Mouse (Mus musculus): ENCODE data around the gene Urm1. TPM values are rescaled to one million over a fixed set of nuclear protein-coding genes. Genes with fewer than 3 reads are reported as not detected.
"Not testable (repeated sequence)": the region's sequence is repeated elsewhere in the genome, so short reads cannot be mapped to it uniquely, and the experiment has no call there.

Urm1 gene
- total RNA-seq, 2 experiments from 2014 or later: 4.6 to 26.8 TPM

DNA sequence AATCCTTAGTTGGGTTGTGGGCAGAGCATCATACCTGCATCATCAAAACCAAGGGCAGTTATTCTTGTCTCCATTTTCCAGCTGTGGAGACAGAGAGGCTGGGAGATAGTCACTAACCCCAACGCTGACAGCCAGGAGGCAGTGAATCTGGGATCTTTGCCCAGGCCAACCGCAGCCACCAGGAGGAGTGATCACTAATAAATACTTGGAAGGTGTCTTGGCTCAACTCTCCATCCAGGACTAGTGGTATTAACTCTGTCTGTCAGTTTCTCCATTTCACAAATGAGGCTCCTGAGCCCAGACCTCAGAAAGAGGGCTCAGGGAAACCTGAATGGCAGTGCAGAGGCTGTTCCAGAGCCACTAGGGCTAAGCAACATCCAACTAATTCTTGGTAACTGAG is 37.5 kb downstream of the Urm1 start:
- no peak for ATAC-seq (replicated peaks; ENCODE audit: low FRiP score, poor library complexity, severe bottlenecking)

DNA sequence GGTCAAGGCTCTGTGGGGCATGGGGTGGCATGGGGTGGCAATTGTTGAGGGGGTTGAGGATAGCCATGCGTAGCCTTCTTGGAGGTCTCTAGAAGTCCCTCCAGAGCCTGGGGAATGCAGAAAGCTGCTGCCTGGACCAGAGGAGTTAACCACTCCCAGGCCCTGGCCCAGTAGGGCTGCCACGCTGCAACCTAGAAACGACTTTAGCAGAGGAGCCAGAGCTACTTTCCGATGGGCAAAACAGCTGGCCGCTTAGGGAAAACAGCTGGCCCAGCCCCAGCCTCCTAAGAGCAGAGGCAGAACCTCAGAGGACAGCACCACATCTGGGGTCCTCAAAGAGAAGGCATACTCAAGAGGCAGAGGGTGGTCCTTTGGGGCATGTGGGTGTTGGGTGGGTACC is 38.1 kb downstream of the Urm1 start:
- no peak for ATAC-seq (replicated peaks; ENCODE audit: low FRiP score, poor library complexity, severe bottlenecking)

DNA sequence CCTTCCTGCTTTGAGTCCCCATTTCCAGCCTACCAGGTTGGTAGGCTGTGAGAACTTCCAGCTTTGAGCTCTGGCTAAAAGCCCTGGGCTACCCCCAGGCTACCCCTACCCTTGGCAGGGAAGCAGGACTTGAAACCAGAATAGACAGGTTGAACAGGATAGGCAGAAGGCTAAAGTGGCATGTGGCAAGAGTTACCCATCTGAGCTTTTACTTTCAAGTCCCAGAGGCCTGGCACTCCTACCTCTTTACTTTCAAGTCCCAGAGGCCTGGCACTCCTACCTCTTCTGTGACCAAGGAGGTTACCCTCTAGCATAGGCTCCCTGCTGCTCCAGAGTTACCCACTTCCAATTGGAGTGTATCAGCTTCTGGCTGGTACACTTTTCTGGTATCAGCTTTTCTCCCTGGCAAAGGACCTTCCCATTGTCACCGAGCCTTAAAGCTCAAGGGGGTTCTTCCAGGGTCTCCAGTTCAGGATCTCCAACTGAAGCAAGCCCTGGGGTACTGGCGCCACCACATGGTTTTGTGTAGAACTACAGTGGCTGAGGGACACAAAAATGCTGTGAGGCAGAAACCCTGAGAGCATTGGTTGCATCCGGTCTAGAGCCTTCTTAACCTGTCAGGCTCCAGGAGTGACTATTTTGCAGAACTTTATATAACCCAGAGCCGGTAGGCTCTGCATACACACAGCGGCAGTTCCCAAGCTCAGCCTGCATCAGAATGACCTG is 39.0 kb downstream of the Urm1 start:
- ATAC-seq (replicated peaks; ENCODE audit: low FRiP score, poor library complexity, severe bottlenecking): no peak

DNA sequence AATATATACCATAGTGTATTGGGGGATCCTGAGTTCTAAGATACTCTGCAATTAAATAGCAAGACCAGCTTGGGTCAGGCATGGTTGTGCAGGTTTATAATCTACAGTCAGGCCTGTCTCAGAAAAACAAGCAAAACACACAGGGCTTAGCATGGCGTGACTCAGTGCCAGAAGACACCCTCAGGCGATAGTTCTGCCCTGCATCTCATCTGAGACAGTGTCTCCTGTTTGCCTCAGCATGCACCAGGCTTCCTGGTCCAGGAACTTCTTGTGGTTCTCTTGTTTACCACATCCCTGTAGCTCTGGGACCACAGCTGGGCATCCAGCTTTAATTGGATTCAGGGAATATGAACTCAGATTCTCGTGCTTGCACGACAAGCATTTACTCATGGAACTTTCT is 45.2 kb downstream of the Urm1 start:
- ATAC-seq (replicated peaks; ENCODE audit: low FRiP score, poor library complexity, severe bottlenecking): no peak

DNA sequence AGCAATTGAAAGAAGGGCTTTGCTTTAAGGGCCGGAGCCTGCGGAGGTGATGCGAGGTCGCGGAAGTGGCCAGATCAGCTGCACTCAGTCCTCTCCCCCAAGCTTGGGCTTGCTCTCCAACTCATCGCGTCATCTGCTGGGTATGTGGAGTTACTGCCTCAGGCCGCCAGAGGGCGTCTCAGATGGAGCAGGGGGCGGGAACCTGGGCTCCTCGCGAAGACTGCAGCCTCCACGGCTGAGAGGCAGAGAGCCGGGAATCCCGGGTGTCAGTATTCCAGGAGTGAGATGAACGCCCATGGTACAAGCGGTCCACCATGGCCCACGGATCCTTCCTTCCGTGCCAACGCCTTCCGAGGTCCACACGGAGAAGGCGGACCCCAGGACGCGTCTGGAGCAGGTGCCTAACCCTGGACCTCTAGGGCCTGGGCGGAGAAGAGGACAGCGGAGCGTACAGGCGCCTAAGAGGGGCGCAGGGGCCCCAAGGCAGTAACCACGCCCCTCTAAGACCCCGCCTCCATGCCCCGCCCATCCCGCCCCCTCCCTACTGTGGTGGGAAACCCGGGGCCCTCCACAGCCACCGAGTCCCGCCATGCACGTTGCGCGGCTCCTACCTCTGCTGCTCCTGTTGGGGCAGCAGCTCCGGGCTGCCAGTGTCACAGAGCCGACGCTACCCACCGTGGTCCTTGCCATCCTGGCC is 49.2 kb downstream of the Urm1 start, which contains the start of gene Cercam:
Cercam (plus strand) TSS at position 216 of the 697 bp plus-strand sequence.
- ATAC-seq (replicated peaks; ENCODE audit: low FRiP score, poor library complexity, severe bottlenecking): peak; percentile 74

DNA sequence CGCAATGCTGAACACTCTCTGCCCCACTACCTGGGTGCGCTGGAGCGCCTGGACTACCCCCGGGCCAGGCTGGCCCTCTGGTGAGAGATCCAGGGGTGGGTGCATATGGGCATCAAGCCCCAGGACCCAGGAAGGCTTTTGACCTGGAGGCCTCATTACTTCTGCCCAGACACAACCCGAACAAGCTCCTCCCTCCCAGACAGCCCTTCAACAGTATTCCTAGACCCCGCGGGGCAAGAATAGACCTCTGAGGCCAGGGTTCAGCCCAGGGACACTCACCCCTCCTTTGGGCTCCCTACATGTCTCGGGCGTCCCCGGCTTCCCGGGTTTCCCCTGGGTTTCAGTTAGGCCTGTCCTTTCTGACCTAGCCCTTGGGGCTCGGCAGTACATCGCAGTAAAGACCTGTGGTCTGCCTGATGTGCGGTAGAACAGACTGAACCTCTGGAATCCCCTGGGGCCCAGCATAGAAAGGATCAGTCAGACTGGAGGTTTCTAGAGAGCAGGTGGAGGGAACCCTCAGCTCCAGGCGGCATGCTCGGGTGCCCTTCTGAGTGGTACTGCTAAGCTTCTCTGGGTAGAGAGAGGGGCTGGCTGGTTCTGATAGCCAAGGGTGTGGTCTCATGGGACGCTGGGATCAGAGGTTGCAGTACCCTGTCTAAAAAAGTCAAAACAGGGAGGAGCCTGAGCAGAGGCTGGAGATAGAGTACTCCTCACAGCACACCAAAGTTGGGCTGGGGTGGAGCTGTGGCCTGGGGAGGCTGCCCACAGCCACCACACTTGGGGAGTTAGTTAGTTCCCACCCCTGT is 50.0 kb downstream of the Urm1 start:
- peak; percentile 84 for ATAC-seq (replicated peaks; ENCODE audit: low FRiP score, poor library complexity, severe bottlenecking)

DNA sequence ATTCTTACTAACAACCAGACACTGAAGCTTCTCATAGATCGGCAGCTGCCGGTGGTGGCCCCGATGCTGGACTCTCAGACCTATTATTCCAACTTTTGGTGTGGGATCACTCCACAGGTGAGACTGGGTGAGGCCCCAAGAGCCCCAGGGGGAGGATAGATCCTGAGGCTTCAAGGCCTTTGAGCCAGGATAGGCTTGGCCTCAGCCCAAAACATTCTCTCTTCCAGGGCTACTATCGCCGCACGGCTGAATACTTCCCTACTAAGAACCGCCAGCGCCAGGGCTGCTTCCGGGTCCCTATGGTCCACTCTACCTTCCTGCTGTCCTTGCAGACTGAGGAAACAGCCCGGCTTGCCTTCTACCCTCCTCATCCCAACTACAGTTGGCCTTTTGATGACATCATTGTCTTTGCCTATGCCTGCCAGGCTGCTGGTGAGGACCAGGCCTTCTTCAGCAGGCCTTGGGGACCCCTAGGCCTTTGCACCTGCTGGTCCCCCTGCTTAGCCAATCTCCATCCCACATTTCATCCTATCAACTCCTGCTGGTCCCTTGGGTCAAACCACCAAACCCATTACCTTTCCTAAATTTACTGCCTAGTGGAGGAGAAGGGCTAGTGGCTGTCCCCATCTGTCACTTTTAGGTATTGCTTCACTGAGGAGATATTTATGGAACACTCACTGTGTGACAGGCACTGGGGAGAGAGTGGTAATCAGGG is 52.9 kb downstream of the Urm1 start:
- ATAC-seq (replicated peaks; ENCODE audit: low FRiP score, poor library complexity, severe bottlenecking): no peak

DNA sequence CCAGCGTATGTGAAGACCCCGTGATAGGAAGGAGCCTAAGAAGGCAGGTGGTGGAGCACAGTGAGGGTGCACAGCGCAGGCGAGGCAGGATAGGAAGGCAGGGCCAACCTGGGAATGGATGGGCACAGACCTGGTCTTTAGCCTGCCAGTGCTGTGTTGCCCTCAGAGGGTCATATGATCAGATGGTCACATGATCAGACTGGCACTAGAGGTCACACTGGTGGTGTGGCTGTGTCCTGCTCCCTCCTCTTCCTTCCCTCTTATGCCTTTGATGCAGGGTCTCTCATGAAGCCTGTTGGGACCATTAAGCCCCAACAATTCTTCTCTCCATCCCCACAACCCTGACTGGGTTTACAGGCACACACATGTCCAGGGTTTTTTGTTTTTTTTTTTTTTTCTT is 53.9 kb downstream of the Urm1 start:
- no peak for ATAC-seq (replicated peaks; ENCODE audit: low FRiP score, poor library complexity, severe bottlenecking)

DNA sequence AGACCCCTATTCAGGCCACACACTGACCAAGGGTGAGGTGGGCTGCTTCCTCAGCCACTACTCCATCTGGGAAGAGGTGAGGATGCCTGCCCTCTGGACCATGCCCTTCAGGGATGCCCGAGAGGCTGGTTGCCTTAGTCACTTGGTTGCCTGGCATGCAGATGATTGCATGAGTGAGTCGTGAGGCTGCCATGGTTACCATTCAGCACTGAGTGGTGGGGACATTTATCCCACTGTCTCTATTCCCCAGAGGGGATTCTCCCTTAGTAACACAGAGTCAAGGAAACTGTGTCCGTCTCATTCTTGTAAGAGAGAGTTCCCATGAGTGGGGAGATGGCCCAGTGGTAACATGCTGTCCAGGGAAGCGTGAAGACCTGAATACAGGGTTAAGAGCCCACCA is 58.2 kb downstream of the Urm1 start:
- ATAC-seq (replicated peaks; ENCODE audit: low FRiP score, poor library complexity, severe bottlenecking): no peak

DNA sequence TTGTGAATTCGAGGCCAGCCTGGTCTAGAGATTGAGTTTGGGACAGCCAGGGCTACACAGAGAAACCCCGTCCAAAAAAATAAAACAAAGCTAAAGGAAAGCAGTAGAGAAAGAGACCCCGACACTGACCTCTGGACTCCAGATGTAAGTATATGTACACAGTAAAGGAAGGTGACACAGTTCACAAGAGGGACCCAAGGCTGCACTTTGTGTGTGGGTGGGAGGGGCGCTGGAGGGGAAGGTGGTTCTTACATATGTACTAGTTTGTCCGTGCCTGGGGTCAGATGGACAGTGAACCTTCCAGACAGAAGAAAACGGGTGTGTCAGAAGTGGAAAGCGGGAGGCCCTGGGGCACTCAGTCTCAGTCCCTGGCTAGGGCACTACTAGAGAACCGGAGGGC is 59.3 kb downstream of the Urm1 start:
- ATAC-seq (replicated peaks; ENCODE audit: low FRiP score, poor library complexity, severe bottlenecking): no peak

DNA sequence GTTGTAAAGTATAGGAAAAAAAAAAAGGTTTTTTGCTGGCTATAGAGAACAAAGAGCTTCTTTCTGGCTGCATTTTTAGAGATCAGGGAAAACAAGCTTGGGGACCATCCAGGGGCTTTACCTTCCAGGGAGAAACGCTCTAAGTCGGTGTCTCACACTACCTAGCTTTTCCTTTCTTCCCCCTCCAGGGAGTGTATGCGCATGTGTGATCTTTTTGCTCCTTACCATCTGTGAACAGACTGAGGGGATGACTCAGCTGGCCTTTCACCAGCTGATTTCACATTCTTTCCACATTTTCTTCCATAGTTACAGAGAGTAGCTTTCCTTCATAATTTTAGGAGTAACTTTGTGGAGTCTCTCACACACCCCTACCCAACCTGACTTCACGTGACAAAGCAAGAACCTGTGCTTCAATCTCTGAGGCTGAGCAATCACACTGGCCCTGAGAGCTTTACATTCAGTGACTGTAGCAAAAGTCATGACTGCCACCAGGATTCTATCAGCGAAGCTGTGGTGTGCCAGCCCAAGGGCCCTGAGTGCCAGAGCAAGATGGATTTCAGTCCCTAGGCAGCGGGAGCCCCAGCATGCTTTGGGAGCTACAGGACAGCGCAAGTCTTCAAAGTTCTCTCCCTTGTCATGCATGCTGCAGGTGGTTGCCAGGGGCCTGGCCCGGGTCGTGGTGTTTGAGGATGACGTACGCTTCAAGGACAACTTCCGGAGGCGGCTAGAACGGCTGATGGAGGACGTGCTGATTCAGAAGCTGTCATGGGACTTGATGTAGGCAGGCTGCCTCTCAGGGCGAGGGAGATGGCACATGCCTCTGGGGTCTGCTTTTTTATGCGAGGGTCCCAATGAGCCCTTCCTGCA is 60.3 kb downstream of the Urm1 start:
- no peak for ATAC-seq (replicated peaks; ENCODE audit: low FRiP score, poor library complexity, severe bottlenecking)

DNA sequence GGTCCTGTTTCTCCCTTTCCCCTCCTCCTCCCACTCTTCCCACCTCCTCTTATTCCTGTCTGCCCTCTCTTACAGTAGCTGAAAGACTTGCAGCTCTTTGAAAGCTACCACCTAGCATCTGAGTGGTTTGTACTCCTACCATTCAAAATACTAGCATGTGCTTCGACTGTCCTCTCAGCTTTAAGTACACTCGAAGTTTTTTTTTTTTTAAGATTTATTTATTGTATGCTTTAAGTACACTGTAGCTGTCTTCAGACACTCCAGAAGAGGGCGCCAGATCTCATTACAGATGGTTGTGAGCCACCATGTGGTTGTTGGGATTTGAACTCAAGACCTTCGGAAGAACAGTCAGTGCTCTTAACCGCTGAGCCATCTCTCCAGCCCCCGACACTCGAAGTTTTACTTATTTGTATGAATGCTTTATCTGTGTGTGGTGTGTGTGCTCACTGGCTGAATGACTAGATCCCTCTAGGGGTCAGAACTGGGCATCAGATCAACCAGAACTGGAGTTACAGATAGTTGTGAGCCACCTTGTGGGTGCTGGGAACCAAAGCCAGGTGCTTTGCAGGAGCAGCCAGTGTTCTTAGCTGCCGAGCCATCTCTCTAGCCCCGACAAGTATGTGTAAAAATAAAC is 66.9 kb downstream of the Urm1 start:
- ATAC-seq (replicated peaks; ENCODE audit: low FRiP score, poor library complexity, severe bottlenecking): not testable (repeated sequence)

DNA sequence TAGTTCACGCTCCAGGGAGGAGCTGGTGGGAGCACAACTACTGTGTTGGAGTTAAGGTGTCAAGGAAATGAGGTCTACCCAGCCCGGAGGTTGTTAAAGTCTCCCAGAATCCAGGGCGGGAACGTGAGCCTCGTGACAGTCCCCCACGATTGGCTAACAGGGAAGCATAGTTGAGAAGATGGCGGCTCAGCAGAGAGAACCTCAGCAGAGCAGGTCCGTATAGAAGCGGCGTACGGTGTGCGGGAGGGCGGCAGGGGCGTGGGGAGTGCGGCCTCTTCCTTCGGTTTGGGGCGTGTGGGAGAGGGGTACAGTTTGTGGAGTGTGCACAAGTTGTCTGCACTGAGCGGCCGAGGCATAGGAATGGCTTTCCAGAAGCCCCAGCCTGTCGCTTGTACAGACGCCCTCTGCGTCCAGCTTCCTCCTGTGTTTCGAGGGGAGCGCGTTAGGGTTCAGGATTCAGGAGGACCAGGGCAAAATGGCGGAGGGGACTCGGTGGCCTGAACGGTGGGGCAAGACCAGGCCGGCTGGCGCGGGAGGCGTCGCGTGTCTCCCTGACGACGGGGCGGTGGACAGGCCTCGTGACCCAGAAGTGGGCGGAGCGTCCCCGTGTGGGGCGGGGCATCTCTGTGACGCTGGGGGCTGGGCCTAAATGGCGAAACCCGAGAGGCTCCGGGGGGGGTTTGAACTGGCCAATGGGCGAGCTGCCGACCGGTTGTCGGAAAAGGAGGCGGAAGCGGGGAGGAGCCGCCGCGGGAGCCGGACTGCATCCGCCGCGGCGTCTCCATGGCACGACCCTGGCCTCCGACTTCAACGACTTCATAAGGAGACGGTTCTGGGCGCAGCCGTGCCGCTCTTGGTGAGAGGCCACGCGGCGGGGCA is 69.4 kb downstream of the Urm1 start, which contains the start of gene Odf2:
Odf2 (plus strand) TSS at position 156 of the 879 bp plus-strand sequence.
- ATAC-seq (replicated peaks; ENCODE audit: low FRiP score, poor library complexity, severe bottlenecking): peak; percentile 83

DNA sequence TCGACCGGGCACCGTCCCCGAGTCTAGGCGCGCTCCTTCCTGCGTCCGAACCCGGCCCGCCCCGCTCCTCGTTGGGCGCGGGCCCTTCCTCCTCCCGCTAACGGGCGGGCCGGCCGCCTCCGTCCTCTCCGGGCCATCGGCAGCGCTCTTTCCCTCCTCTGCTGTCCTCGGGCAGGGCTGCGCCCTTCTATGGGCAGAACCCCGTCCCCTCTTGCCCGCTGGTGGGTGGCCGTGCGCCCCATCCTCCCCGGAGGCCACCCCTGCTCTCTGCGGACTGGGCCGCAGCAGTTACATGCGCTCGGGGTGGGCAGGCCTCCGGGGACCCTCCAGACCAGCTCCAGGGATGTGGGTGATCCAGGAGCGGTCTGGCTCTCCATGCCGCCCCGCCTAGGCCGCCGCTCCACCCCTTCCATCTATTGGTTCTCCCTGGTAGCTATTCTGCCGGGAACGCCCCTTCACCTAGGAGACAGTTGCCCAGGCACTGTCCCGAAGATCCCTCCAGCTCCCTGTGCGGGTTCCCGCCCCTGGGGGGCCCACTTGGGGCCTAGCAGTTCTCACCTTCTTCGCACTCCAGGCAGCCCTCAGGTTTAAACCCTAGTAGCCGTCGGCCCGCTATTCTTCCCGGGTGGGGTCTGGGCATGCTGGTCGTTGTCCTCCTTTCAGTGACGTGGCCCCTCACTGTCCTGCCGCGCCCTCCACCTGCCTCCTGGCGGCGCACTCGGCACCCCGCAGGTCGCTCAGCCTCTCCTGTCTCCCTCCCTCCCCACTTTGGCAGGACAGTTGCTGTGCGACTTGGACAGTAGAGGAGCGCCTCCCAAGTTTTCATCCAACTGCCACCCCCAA is 70.3 kb downstream of the Urm1 start:
- ATAC-seq (replicated peaks; ENCODE audit: low FRiP score, poor library complexity, severe bottlenecking): peak; percentile 86

DNA sequence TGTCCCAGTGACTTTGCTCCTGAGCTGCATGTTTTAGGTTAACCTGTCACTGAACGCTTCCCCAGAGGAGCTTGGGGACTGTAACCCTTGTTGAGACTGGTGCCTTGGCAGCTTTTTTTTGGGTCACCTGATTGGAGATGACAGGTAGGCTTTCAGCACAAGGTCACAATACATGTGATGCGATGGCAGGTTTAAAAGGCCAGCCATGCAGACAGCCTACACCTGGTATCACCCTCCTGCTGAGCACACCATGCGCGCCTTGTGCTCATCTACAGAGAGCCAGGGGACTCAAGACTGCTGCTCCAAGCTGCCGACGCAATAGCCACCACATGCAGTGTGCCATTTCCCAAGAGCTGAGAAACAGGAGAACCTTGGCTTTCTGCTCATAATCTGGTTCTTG is 71.9 kb downstream of the Urm1 start:
- no peak for ATAC-seq (replicated peaks; ENCODE audit: low FRiP score, poor library complexity, severe bottlenecking)

Measured in erythroid progenitor cell, adult 5-6 weeks (primary cell).